In the genomic region with DNA sequence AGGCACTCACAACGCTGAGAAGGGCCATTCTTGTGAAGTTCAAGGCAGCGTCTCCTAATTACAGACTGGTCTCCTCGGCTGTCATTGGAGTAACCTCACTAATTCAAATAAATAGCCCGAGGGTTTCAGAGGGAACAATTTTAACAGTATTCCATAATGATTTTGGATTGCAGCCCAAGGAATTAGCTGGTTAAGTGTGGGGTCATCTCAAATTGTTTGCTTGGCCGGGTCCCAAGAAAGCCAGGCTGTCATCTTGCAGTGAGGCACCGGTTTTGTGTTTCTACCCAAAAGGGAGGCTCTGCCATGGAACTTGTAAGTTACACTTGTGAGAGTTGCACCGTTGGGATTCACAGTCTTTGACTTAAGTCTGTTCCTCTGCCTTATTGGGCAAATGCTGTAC, we compare ENCODE assay signal across 11 mouse cellular contexts. TPM values are rescaled to one million over a fixed set of nuclear protein-coding genes. Genes with fewer than 3 reads are reported as not detected.
DNase-seq lines count a peak whose midpoint lies in the region; ATAC-seq lines count a peak whose summit lies in the region.
"Had no signal": no experiment of that assay in that cellular context is flagged by ENCODE, and none has a peak within 500 bp of the region (broad histone marks: within the 10 kb centered on the region; RNA-seq: fewer than 3 reads in every experiment).

No protein-coding gene starts in this region.

- 0 out of 2 replicates have a peak overlapping the region, but pooled peaks have one; percentile 56 for H3K27ac ChIP-seq in limb, embryonic 12.5 days
- no peak overlapping the region for H3K27ac ChIP-seq in limb, embryonic 10.5 days
- H3K27ac ChIP-seq: embryonic facial prominence, embryonic 12.5 days had no signal

- H3K27me3 ChIP-seq in limb, embryonic 12.5 days = no peaks in the 10 kb centered on the region
- no peaks in the 10 kb centered on the region for H3K27me3 ChIP-seq in limb, embryonic 10.5 days (ENCODE audit: low read depth, poor library complexity, severe bottlenecking)
- H3K27me3 ChIP-seq: embryonic facial prominence, embryonic 12.5 days had no signal

- WGBS in limb, embryonic 12.5 days = 62% methylated on average over 7 of the region's 7 CpGs
- 77% methylated on average over 7 of the region's 7 CpGs for WGBS in limb, embryonic 10.5 days

- no peak overlapping the region for H3K4me2 ChIP-seq in limb, embryonic 12.5 days
- H3K4me2 ChIP-seq: embryonic facial prominence, embryonic 12.5 days had no signal

- DNase-seq in cerebellum, postnatal 10 days = peak; percentile 74 to 75
- no peak for DNase-seq in cerebellum, adult 9-11 months
- no peak for DNase-seq in limb, embryonic 10.5 days (ENCODE audit: low spot score)
- peak; percentile 38 to 50 for DNase-seq in cerebellum, postnatal 36 days
- DNase-seq in kidney, postnatal 4 days = peak; percentile 50 to 61
- no peak for DNase-seq in heart, postnatal 14 days
- DNase-seq in lung, postnatal 36 days = no peak
- DNase-seq: lung, adult 18-20 months had no signal

- intact Hi-C loops in heart, postnatal 14 days (cut with DNase I) = no loop called here

- ATAC-seq in limb, embryonic 12.5 days (ENCODE audit: insufficient number of reproducible peaks, insufficient read depth, low FRiP score, low TSS enrichment, low read depth) = no peak
- ATAC-seq: intestine, postnatal 0 days had no signal

- no peak overlapping the region for H3K9ac ChIP-seq in limb, embryonic 12.5 days (replicated peaks)
- H3K9ac ChIP-seq: embryonic facial prominence, embryonic 12.5 days had no signal

- no peaks in the 10 kb centered on the region for H3K36me3 ChIP-seq in limb, embryonic 12.5 days
- no peaks in the 10 kb centered on the region for H3K36me3 ChIP-seq in limb, embryonic 10.5 days
- H3K36me3 ChIP-seq: embryonic facial prominence, embryonic 12.5 days had no signal

- H3K9me3 ChIP-seq in limb, embryonic 12.5 days = no peaks in the 10 kb centered on the region
- H3K9me3 ChIP-seq in limb, embryonic 10.5 days (replicated peaks) = no peaks in the 10 kb centered on the region
- H3K9me3 ChIP-seq: embryonic facial prominence, embryonic 12.5 days had no signal

- peaks cover 59% of the 10 kb centered on the region for H3K4me1 ChIP-seq in limb, embryonic 12.5 days (replicated peaks)
- H3K4me1 ChIP-seq in limb, embryonic 10.5 days = peaks cover 22% of the 10 kb centered on the region

- no peak overlapping the region for H3K4me3 ChIP-seq in limb, embryonic 12.5 days (replicated peaks)
- H3K4me3 ChIP-seq in limb, embryonic 10.5 days = no peak overlapping the region
- H3K4me3 ChIP-seq: embryonic facial prominence, embryonic 12.5 days had no signal

RNA-seq across cellular contexts. Expression of a gene that starts 36.5 kb away (rescaled TPM):
- 21.6 and 24.3 TPM in 2 replicates for polyA plus RNA-seq in limb, embryonic 12.5 days (2016; fragmentation: Nextera tagmentation; extraction: Ambion mirVana)
- 12.6 and 18.9 TPM in 2 replicates for polyA plus RNA-seq in limb, embryonic 10.5 days (2016; fragmentation: Nextera tagmentation; extraction: Ambion mirVana)
- 10 to 100 TPM; 93.3 to 93.7 TPM for total RNA-seq in heart, postnatal 14 days (2021)

RNA-seq across cellular contexts. Expression of a gene that starts 36.9 kb away (rescaled TPM):
- 2.1 and 2.9 TPM in 2 replicates for polyA plus RNA-seq in limb, embryonic 12.5 days (2016; fragmentation: Nextera tagmentation; extraction: Ambion mirVana)
- 1.0 and 1.1 TPM in 2 replicates for polyA plus RNA-seq in limb, embryonic 10.5 days (2016; fragmentation: Nextera tagmentation; extraction: Ambion mirVana)
- 1 to 10 TPM; 2.0 to 3.2 TPM for total RNA-seq in heart, postnatal 14 days (2021)

Comparison
In these comparisons a context has a peak if more than half of its experiments do, and no peak if none do; other contexts are left out.
1. DNase-seq: peak in cerebellum, postnatal 10 days (2 of 2), cerebellum, postnatal 36 days (2 of 2) and kidney, postnatal 4 days (2 of 2); none in cerebellum, adult 9-11 months (single experiment), limb, embryonic 10.5 days (single experiment), heart, postnatal 14 days (0 of 2) and lung, postnatal 36 days (single experiment).